Comparison of ENCODE assay signal across 9 mouse cellular contexts in the genomic region with DNA sequence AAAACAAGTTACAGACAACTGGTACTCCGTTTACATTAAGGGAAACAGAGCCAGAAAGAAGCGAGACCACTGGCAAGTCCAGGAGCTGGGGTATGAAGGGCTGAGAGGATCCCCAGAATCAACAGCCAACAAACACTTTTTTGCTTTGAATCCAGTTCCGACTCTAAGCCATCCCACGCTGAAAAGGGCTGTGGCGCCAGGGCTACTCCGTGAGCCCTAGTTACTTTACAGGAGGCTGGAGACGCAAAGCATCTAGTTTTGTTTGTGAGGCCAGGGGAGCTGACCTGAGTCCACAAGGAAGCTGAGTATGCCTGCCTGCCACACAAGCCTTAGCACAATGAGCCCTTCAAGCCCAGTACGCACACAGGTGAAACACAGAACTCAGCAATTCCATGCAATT. TPM values are rescaled to one million over a fixed set of nuclear protein-coding genes. Genes with fewer than 3 reads are reported as not detected.
A peak's percentile ranks its signal among the peaks of the same experiment; 100 is the strongest.
DNase-seq lines count a peak whose midpoint lies in the region; ATAC-seq and TF ChIP-seq lines count a peak whose summit lies in the region.
"Had no signal": no experiment of that assay in that cellular context is flagged by ENCODE, and none has a peak within 500 bp of the region (broad histone marks: within the 10 kb centered on the region; RNA-seq: fewer than 3 reads in every experiment).

No protein-coding gene starts in this region.

- no peaks in the 10 kb centered on the region for H3K36me3 ChIP-seq in kidney, embryonic 16.5 days (ENCODE audit: insufficient read depth, low read length)
- no peaks in the 10 kb centered on the region for H3K36me3 ChIP-seq in embryonic facial prominence, embryonic 13.5 days
- H3K36me3 ChIP-seq in hindbrain, postnatal 0 days (ENCODE audit: insufficient read depth, low read length): no peaks in the 10 kb centered on the region
- no peaks in the 10 kb centered on the region for H3K36me3 ChIP-seq in midbrain, embryonic 16.5 days (ENCODE audit: control insufficient read depth, insufficient read depth, low read length)

- no peak for ATAC-seq in kidney, embryonic 16.5 days (ENCODE audit: low FRiP score, low TSS enrichment)
- ATAC-seq in embryonic facial prominence, embryonic 13.5 days (ENCODE audit: insufficient number of reproducible peaks, insufficient read depth, low FRiP score, low TSS enrichment, low read depth): no peak
- 0 out of 2 replicates have a peak, but pooled peaks have one; percentile 6 for ATAC-seq in hindbrain, postnatal 0 days
- ATAC-seq in midbrain, embryonic 16.5 days: no peak

- H3K9ac ChIP-seq in kidney, embryonic 16.5 days (replicated peaks; ENCODE audit: low read length): peak overlapping the region; percentile 72
- peak overlapping the region; percentile 82 for H3K9ac ChIP-seq in embryonic facial prominence, embryonic 13.5 days
- peak overlapping the region; percentile 59 for H3K9ac ChIP-seq in hindbrain, postnatal 0 days (replicated peaks; ENCODE audit: low read length)
- peak overlapping the region; percentile 74 for H3K9ac ChIP-seq in midbrain, embryonic 16.5 days (ENCODE audit: low read depth, low read length)

- peaks cover 14% of the 10 kb centered on the region for H3K4me1 ChIP-seq in kidney, embryonic 16.5 days (ENCODE audit: insufficient read depth, low read length)
- H3K4me1 ChIP-seq in embryonic facial prominence, embryonic 13.5 days: peaks cover 28% of the 10 kb centered on the region
- peaks cover 10% of the 10 kb centered on the region; the same call in 1 of the 2 replicates for H3K4me1 ChIP-seq in hindbrain, postnatal 0 days (ENCODE audit: insufficient read depth, low read length)
- peaks cover 17% of the 10 kb centered on the region for H3K4me1 ChIP-seq in midbrain, embryonic 16.5 days (ENCODE audit: control insufficient read depth, insufficient read depth, low read length)

- peak overlapping the region; percentile 72 for H3K4me3 ChIP-seq in kidney, embryonic 16.5 days (ENCODE audit: low read length)
- H3K4me3 ChIP-seq in embryonic facial prominence, embryonic 13.5 days: peak overlapping the region; percentile 74
- H3K4me3 ChIP-seq in hindbrain, postnatal 0 days (ENCODE audit: low read length): peak overlapping the region; percentile 56
- peak overlapping the region; percentile 68 for H3K4me3 ChIP-seq in midbrain, embryonic 16.5 days (ENCODE audit: low read depth, low read length)

- DNase-seq in kidney, postnatal 14 days: no peak
- DNase-seq in hindbrain, postnatal 0 days (ENCODE audit: low spot score): no peak
- DNase-seq in left cerebral cortex, adult 18-20 months (ENCODE audit: low spot score in 2 of 2): no peak
- DNase-seq in layer of hippocampus, adult 9-11 months: no peak
- DNase-seq in adipocyte (ENCODE audit: low spot score): no peak

- H3K27ac ChIP-seq in kidney, embryonic 16.5 days (ENCODE audit: low read length): no peak overlapping the region
- H3K27ac ChIP-seq in embryonic facial prominence, embryonic 13.5 days: peak overlapping the region; percentile 18
- H3K27ac ChIP-seq in hindbrain, postnatal 0 days: peak overlapping the region; percentile 26; the same call in 1 of the 2 replicates
- no peak overlapping the region for H3K27ac ChIP-seq in midbrain, embryonic 16.5 days (ENCODE audit: low read length)

- 9% methylated on average over 8 of the region's 8 CpGs for WGBS in kidney, embryonic 16.5 days
- WGBS in embryonic facial prominence, embryonic 13.5 days: 11% methylated on average over 8 of the region's 8 CpGs
- WGBS in hindbrain, postnatal 0 days: 15% methylated on average over 8 of the region's 8 CpGs
- 12% methylated on average over 8 of the region's 8 CpGs for whole genome bisulfite sequencing in midbrain, embryonic 16.5 days

- 0 out of 2 replicates have a peak, but pooled peaks cover 3% of the 10 kb centered on the region for H3K27me3 ChIP-seq in kidney, embryonic 16.5 days (ENCODE audit: insufficient read depth, low read length)
- no peaks in the 10 kb centered on the region for H3K27me3 ChIP-seq in embryonic facial prominence, embryonic 13.5 days
- H3K27me3 ChIP-seq in hindbrain, postnatal 0 days (ENCODE audit: insufficient read depth, low read length): no peaks in the 10 kb centered on the region
- H3K27me3 ChIP-seq in midbrain, embryonic 16.5 days (ENCODE audit: control insufficient read depth, insufficient read depth, low read depth, low read length): no peaks in the 10 kb centered on the region

- H3K9me3 ChIP-seq in kidney, embryonic 16.5 days (ENCODE audit: low read length): no peaks in the 10 kb centered on the region
- no peaks in the 10 kb centered on the region for H3K9me3 ChIP-seq in embryonic facial prominence, embryonic 13.5 days
- H3K9me3 ChIP-seq in hindbrain, postnatal 0 days (ENCODE audit: low read length): no peaks in the 10 kb centered on the region
- no peaks in the 10 kb centered on the region for H3K9me3 ChIP-seq in midbrain, embryonic 16.5 days (replicated peaks; ENCODE audit: control insufficient read depth, low read length, poor library complexity, severe bottlenecking)

- peak overlapping the region; percentile 77 for H3K4me2 ChIP-seq in kidney, embryonic 16.5 days (replicated peaks; ENCODE audit: low read depth, low read length)
- peak overlapping the region; percentile 71 for H3K4me2 ChIP-seq in embryonic facial prominence, embryonic 13.5 days
- peak overlapping the region; percentile 68 for H3K4me2 ChIP-seq in hindbrain, postnatal 0 days (ENCODE audit: low read depth, low read length)
- H3K4me2 ChIP-seq in midbrain, embryonic 16.5 days (ENCODE audit: low read length): peak overlapping the region; percentile 60

- TF ChIP-seq CTCF in hindbrain, postnatal 0 days (IDR thresholded peaks at IDR 0.05; ENCODE audit: low read depth): no peak

RNA-seq across cellular contexts. Expression of a gene that starts 42.8 kb away (rescaled TPM):
- polyA plus RNA-seq in kidney, embryonic 16.5 days (2015; fragmentation: Nextera tagmentation; extraction: Ambion mirVana): not detected in 2 replicates
- not detected in 2 replicates for polyA plus RNA-seq in embryonic facial prominence, embryonic 13.5 days (2015; fragmentation: Nextera tagmentation; extraction: Ambion mirVana)
- total RNA-seq in hindbrain, postnatal 0 days (2014; rRNA removed): not detected in 2 replicates
- 0.28 TPM in 1 of 2 replicates, not detected in the other for polyA plus RNA-seq in hindbrain, postnatal 0 days (2015; fragmentation: Nextera tagmentation; extraction: Ambion mirVana)
- not detected in 2 replicates for polyA plus RNA-seq in midbrain, embryonic 16.5 days (2015; fragmentation: Nextera tagmentation; extraction: Ambion mirVana)
- not detected for total RNA-seq in left cerebral cortex, adult 18-20 months (2021)
- polyA plus RNA-seq: large intestine, adult 2 months had no signal

RNA-seq across cellular contexts. Expression of a gene that starts 44.3 kb away (rescaled TPM):
- polyA plus RNA-seq in kidney, embryonic 16.5 days (2015; fragmentation: Nextera tagmentation; extraction: Ambion mirVana): 1.1 and 1.2 TPM in 2 replicates
- polyA plus RNA-seq in embryonic facial prominence, embryonic 13.5 days (2015; fragmentation: Nextera tagmentation; extraction: Ambion mirVana): 2.6 and 3.1 TPM in 2 replicates
- 11.9 and 12.8 TPM in 2 replicates for total RNA-seq in hindbrain, postnatal 0 days (2014; rRNA removed)
- polyA plus RNA-seq in hindbrain, postnatal 0 days (2015; fragmentation: Nextera tagmentation; extraction: Ambion mirVana): 11.5 and 11.8 TPM in 2 replicates
- polyA plus RNA-seq in midbrain, embryonic 16.5 days (2015; fragmentation: Nextera tagmentation; extraction: Ambion mirVana): 12.5 and 14.1 TPM in 2 replicates
- total RNA-seq in left cerebral cortex, adult 18-20 months (2021): under 1 TPM in 1 of 2 experiments, not detected in 1; 0.23 TPM

Comparison
In these comparisons a context has a peak if more than half of its experiments do, and no peak if none do; other contexts are left out.
1. H3K27ac ChIP-seq: peak in embryonic facial prominence, embryonic 13.5 days (single experiment) and hindbrain, postnatal 0 days (single experiment); none in kidney, embryonic 16.5 days (single experiment) and midbrain, embryonic 16.5 days (single experiment).
2. Peak in every context shown above with its lines, with median percentiles within 50 percentile points of each other: H3K4me2 ChIP-seq, H3K4me3 ChIP-seq and H3K9ac ChIP-seq.